Mouse (Mus musculus) kidney, postnatal 14 days (tissue): Measurements from ENCODE around the gene Palm2.

ENCODE experiments used
- DNase-seq: peaks from one replicate; pipeline ENCODE4 v3.0.0; 2022; ENCODE audit warnings: mixed read lengths

The Palm2 gene

DNA sequence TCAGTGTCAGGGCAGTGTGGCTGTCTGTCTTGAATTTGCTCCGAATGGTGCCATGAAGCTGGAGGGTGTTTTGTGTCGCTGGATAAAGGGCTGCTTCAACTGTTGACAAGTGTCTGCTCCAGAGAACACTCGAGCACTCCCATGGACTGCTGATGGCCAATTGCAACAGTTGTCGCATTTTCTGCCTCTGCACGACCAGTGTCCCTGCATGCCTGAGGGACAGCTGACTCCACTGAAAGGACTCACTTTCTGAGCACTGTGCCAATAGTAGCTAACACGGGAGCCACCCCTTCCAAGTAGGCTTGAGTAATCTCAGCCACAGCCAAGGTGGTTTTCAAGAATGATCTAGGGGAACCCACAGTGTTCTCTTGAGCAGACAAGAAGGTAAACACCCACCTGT lies 135.7 kb downstream of the Palm2 start:
- DNase-seq: no peak

DNA sequence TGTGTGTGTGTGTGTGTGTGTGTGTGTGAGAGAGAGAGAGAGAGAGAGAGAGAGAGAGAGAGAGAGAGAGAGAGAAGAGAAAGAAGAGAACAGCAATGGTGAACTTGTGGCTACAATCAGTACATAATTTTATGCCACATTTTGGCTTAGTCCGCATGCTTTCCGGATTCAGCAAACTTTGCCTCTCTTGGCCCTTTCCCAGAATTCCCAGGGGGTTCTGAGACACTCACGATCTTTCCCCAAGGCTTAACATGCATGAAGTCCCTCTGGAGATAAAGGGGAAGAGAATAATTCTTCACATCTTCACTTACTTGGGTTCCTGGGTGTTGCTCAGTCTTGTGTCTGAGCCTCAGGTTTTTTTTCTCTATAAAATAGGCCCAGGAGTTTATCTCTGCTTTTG lies 136.2 kb downstream of the Palm2 start:
- no peak for DNase-seq

DNA sequence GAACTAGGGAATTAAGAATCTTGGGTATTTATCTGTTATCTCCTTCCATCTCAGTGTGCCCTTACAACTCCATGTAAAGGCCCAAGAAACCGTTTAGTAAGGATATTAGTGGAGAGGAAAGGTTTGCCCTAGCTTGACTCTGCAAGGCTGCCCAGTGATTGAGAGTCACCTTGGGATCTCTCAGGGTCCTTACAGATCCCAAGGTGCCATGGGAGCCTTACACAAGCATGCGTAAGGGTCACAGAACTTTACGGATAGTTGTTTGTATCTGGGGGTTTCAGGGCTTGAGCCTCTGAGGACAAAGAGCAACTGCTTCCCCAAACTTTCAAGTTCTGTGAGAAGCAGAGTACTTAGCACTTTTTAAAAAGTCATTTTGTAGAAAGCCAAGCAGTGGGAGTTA lies 140.1 kb downstream of the Palm2 start:
- no peak for DNase-seq

DNA sequence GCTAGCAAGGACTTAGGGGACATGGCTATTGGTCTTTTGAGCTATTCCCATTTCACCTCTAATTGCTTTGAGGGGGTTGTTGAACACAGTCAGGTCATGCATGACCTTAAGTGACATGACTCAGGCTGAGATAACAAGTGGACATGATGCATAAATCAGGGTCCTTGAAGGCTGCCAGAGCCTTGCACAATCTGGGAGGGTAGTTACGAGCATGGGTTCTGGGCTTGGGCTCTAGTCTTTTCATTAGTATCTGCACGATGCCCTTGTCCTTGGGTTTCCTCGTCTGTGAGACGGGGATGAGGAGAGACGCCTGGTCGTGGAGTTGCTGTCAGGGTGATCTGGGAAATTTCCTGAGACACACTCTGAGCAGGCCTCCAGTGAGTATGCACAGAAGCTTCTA lies 140.6 kb downstream of the Palm2 start:
- DNase-seq: no peak

DNA sequence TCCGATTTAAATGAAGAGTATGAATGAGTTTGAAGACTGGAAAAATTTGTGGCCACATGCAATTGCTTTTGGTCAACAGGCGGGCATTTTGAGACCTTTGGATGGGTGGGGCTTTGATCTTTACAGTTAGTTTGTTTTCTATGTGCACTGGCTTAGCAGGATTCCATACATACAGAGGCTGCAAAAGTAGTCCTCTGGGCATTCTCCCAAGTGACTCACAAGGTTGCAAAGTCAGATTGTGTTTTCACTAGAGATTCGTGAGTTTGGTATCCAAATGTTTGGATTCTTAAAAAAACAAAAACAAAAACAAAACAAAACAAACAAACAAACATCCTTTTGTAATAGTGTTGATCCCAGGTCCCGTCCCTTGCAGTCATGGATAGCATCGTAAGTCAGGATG lies 141.6 kb downstream of the Palm2 start:
- no peak for DNase-seq

DNA sequence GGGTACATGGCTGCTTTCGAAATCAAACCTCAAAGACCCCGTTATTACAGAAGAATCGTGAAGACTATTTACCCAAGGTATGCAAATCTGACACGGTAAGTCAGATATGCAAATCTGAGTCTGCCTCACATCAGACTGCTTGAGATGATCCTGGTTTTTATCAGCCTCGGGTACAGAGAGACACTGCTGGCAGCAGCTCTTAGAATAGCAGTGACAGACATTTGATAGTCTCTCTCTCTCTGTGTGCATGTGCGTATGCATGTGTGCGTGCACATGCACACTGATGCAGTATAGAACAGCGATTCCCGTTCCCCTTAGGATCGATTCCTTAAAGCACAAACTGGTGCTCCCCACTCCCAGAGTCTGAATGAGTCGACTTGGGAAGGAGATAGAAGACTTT lies 142.0 kb downstream of the Palm2 start:
- DNase-seq: no peak

DNA sequence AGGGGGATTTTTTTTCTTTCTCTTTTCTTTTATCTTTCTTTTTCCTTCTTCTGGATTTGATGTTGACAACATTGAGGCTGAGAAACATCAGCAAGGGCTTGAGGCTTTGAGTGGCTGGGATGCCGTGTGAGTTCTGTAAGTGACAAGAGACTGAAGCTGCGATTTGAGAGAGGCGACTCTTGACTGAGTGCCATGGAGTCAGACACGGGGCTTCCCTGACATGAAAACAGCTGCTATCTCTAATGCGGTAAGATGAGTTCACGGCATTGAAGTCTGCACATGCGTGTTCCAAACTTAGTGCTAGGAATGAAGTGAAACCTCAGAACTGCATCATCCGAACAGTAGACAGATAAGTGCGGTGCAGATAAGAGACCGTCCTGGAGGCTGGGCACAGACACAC lies 145.6 kb downstream of the Palm2 start:
- no peak for DNase-seq

DNA sequence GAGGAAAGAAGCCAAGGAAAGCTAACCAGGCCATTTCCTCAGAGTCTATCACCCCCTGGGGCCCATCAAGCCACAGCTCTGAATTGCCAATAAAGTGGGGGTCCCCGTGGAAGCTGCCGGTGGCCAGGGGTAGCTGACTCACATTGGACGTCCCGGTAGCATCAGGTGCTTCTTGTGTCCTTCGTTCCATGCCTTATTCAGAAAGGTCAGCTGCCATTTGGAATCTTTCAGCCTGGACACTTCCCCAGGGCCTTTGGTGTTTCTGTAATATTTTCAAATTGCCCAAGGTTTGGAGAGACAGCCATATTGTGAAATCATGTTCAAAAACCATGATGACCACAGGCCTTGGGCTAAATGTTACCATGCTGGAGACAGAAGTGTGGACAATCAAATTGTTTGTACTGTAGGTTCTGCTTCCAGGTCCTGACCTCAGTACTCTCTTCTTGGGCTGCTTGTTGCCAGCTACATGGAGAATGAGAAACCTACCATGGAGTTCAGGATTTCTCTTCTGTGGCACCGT lies 151.3 kb downstream of the Palm2 start:
- DNase-seq: no peak

DNA sequence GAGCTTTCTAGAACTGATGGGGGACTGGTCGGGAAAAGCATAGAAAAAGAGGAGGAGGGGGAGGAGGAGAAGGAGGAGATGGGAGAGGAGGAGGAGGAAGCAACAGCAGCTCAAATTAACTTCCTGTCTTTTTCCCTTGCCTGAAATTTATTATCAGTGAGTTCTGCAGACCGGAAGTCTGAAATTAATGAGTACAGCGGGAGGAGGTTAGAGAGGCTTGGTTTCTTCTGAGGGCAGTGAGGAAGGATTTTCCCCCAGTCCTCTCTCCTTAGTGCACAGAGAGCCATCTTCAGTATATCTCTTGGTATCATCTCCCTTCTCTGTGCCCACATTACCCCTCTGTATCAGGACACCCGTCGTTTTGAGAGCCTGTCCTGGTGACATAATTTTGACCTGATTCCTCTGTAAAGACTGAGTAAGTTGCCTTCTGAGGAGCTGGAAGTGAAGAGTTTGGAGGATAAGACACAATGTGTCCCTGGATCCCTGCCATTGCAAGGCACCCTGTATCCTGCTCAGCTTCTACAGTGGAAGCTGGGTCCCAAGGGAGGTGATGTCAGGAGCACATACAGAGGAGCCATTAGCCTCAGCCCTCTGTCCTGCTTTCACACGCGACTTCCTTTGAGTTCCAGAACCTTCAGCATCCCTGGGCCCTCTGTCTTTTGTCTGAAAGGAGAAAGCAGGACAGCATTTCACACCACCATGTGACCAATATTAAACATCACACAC lies 153.0 kb downstream of the Palm2 start:
- peak; percentile 48 for DNase-seq

DNA sequence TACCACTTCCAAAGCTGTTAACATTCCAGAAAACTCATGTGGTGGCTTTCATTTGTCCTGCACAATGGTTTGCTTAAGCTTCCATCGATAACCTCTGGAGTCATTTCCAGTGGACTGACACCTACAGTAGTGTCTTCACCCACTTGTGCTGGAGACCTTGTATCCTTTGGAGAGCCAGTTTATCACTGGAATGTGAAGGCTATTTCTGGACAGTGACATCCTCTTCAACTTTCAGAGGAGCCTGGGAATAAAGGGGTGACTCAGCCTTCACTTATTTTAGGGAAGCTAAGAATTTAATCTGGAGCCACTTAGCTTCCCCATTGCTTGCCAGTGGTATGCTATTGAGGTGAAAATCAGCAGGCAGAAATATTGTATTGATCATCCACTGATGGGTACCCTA lies 154.3 kb downstream of the Palm2 start:
- no peak for DNase-seq

DNA sequence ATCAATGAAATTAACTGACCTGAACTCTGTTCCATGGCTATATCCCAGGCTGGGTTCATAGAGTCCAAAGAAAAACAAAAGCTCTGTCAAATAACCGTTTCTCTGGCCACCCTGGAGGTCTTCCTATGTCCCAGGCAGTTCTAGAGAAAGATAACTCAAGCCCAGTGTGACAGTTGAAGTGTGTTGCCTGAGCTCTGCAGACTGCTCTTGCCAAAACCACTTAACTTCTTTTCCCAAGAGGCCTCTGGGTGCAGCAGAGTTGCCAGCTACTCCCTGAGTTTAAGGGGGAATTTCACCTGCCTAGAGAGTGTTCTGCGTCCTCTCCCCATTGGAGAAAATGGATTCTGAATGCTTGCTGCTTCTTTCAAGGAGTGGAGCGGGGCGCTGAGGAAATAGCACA lies 158.7 kb downstream of the Palm2 start:
- DNase-seq: no peak

DNA sequence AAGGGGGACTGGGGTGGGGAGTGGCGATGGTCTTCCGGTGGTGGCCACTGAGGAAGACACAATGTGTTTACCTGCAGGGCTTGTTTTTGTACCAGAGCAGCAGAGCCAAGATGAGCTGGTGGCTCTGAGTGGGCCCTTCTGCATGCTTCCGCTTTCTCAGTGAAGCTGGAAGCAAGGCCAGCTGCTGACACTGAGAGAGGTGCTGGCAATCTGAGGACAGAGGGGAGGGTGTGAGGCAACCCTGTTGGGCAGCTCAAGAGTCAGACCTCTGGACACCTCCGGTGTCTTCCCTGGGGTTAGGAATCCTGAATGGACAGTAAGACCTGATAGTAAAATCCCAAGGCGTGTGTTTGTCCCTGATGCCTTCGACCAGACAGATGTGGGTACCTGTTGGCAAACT lies 165.9 kb downstream of the Palm2 start:
- DNase-seq: no peak

DNA sequence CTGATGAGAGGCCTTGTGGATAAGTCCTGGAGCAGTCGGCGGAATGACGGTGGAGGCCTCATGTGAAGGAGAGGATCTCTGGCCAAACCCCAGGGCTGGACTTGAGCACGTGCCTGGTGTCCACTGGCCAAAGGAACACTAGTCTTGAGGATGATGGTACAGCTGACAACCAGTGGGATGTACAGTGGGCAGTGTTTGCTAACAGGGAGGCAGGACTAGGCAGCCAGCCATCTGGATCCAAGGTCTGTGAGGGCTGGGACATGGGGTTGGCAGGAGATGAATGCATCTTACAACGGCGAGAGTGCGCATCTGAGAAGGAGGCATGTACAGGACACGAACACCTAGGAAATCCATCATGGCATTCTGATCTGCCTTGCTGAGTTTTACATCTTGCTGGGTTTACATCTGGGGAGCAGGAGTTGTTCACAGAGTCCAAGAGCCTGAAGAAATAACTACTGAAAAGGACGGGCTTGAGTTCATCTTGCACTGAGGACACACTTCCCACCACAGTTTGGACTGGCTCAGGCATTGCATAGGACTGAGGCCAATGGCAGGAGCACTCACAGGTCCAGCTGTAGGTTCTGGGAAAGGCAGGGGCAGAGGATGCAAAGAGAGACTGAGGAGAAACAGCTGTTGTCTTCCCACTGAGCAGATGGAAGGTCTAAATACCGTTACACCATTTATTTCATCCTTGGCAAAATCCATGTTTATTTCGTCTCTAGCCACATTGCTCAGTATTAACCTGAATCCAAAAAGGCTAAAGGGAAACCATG lies 166.8 kb downstream of the Palm2 start:
- no peak for DNase-seq

DNA sequence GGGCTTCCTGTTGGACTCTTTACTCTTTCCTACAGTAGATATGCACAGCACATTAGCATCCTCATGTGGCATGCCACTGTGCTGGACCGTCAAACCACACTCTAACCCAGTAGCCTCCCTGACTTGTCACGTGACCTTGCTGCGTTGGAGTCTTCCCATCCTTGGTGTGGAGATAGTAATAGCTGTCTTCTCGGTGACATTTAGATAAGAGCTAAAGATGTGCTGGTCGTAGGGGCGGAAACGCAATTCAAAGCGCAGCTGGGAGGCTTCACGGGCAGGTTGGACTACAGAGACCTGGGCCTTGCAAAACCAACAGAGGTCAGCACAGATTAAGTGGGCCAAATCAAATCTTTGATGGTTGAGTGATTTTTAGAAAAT lies 167.4 kb downstream of the Palm2 start:
- DNase-seq: no peak

DNA sequence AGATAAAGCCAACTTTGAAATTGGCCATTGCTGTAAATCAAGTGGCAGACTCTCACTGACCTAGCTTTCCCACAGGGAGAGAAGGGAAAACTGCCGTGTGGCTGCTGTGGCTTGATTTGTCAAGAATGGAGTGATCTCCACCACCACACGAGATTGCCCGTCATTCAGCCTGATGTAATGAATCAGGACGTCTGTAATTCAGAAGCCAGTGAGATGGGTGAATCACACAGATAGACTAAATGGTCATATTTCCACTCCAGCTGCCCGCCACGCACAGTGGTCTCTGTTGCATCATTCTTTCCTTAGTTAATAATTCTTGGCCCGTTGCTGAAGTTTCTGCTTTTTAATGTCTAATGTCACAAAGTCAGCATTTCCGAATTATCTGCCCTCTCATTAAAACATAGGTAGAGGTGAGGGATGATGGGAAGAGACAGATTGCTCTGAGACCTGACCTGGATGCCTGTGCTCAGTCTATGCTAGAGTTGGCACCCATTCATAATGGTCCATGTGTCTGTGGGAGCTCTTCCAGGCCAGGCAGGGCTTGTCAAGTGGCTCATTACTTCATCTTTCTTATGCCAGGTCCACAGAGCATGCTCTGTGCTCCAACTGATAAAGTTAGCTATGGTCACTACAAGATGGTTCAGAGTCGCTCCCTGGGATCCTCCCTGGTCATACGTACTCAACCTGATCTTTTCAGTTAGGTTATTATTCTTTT lies 168.0 kb downstream of the Palm2 start:
- DNase-seq: no peak

DNA sequence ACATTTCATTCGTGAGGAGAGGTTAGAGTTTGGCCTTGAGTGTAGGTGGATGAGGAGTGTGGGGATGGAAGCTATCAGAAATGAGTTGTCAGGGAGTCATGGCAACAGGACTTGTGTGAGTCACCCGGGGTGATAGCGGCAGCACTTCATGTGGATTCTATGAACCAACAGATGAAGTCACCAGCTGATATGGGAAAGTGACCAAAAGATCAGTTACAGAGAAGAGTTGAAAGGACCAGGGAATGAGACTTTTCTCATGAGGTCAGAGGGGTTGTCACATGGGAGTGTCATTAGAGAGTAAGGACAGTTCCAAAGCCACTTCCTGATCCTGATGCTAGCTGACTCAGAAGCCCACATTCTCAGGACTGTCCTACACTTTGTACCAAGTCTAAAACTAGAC lies 172.2 kb downstream of the Palm2 start:
- no peak for DNase-seq

DNA sequence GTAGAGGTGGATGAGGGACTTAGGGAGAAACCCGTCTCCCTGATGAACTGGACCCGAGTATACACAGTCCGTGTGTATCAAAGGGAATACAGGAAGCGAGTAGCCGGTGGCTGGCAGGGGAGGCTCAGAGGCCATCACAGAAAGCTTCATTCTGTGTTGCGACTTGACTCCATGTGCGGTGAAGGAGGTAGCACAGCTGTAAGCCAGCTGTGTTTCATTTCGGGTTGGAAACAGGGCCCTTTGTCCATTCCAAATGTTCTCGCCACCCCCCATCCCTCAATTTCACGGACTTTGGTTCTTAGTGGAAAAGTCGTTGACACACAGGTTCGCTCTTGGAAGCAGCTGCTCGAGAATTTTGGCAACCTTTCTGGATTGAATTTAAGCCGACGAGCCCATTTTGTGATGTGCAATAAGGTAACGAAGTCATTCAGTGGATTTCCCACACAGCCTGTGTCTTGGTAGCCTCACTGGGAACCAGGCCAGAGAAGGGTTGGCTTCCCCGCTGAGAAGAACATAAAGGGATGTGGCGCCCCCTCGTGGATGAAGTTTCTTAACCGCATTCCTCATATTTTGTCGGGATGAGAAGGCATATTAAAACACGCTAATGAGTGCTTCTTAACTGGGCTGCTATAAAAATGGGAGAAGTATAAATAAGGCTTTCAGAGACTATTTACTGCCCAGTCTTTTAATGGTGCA lies 173.3 kb downstream of the Palm2 start:
- DNase-seq: peak; percentile 89

DNA sequence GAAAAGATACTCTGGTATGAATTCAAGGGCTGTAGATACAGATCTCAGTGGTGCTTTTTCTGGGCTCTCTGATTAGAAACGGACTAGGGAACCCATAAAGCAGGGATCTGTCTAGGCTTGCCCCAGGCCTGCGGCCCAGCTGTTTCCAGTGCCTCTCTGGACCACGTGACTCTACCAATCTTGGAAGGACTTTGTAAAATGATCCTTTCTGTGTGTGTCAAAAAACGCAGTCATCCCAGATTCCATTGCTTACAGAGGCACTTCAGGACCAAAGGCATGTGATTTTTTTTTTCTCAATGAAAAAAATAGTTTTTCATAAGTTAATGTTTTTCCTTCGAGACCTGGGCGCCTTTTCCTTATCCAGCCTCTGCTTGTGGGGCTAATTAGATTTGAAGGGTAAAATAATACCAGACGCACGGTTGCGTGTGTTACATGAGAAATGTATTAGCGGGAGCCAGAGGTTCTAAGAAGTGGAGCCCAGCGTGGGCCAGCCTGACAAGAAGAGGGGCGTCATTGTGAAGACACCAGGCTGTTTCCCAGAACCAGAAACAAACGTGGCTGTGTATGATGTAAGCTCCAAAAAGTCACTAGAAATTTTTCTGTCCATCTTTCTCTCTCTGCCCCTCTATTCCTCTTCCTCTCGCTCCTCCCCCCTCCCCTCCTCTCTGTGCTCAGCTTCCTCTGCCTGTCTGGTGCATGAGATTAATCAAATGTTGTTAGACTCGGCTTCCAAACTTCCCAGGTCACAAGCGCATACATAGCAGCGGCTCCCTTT lies 177.4 kb downstream of the Palm2 start:
- DNase-seq: peak; percentile 16

DNA sequence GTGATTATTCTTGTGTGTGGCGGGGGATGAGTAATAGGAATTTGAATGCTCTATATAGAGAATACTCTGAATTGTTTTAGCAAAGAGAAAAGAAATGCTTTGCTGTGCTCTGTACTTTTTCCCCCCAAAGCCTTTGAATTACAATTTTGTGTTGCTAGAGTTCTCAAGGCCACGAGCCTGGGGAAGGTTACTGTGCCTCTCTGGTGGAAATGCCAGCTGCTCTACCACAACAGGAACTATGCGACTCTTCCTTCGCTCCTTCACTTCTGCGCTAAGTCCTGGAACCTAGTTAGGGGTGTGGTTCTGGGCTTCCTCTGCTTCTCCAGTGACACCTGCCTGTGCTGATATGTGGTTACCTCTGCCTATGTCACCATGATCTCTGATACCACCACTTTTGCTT lies 178.7 kb downstream of the Palm2 start:
- DNase-seq: no peak

DNA sequence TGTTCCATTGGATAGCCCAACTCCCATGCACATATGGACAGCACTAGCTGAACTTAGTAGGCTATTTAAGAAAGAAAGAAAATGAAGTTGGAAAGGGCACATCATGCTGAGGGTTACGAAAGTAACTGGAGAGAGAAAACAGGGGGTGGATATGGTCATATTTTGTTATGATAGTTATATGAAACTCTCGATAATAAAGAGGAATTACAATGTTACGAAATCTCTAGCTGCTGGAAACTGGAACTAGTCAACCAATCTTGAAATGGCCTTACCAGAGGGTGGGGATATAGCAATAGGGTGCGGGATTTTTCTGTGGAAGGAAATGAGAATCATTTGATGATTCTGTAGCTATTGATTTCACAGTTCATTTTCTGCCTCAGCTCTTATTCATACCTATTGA lies 180.6 kb downstream of the Palm2 start:
- no peak for DNase-seq

DNA sequence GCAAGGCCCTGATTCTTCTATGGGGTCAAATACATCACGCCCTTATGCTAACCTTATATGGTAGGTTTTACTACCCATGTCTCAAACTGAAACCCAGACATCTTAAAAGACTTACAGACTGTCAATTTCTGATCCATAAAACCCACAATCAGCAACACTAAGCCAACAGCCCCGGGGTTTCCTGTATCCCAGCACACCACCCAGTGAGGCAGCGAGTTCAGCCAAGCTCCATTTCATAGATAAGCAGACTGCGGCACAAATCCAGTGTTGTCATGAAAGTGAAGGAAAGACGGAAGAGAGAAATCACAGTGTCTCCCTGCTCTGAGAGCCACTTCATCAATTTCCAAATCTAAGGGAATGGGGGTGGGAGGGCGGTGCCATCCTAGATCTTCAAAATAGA lies 184.7 kb downstream of the Palm2 start:
- no peak for DNase-seq

DNA sequence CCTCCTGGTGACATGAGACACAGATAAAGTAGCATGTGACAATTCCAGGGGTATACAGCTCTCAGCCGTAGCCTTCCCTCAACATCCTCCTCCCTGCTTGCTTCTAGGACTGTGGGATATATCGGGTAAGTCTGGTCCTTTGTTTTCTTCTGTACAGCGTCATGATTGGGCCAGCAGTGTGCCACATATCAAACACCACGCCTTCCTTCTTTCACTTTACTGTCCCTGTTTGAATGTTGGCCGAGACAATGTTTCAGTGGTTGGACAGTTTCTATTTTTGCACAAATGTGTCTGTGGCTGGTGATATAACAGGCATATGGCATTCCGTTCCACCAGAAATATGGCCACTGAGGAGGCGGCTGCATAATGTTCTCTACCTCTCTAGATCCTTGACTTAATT lies 188.8 kb downstream of the Palm2 start:
- no peak for DNase-seq
